Mouse (Mus musculus) cerebellum, postnatal 36 days (tissue): Measurements from ENCODE around the gene Cdk13.

ENCODE experiments used
- DNase-seq, 2 experiments: peaks; one replicate each; pipeline ENCODE4 v3.0.0; 2021 to 2022; ENCODE audit warnings: mixed read lengths in 2 of 2

The Cdk13 gene

DNA sequence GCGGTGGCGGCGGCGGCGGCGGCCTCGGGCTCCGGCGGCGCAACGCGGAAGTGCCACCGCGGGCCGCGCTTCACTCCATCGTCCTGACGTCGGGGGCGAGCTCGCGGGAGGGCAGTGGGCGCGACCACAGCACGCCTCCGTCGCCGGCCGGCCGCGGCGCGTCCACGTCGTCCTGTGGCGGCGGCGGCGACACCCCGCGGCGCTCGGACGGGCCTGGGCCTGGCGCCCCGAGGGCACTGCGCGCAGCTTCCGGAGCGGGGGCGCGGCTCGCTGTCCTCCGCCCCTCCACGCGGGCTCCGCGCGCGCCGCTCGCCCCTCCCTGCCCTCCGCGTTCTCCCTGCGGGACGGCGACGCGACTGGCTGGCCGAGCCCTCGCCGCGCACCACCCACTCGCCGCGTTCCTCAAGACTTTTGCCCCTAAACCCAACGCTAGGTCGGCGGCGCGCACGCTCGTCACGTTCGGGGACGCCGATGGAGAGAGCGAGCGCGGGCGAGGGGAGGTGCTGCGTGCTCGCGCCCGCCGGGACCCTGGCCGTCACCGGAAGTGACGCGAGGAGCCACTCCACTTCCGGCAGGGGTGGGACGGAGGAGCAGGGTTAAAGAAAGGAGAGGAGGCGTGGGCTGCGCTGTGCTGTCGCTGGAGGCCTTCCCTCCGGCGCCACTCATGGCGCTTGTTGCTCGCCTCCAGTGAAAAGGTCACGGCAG, at the start of gene Cdk13:
Gene Cdk13, minus strand, starts transcription at position 189 of the 705 bp plus-strand sequence.
- DNase-seq: peak; percentile 96 to 98

DNA sequence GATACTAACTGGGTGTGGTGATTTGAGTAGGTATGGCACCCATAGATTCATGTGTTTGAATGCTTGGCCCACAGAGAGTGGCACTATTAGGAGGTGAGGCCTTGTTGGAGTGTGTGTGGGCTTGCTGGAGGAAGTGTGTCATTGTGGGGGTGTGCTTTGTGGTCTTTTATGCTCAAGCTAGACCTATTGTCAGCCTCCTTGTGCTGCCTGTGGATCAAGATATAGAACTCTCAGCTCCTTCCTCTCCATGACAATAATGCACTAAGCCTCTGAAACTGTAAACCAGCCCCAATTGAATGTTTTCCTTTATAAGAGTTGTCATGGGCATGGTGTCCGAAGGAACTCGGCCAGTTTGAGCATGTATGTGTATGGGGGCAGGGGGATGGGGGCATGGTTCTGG, 38.4 kb upstream of the Cdk13 start:
- no peak for DNase-seq

DNA sequence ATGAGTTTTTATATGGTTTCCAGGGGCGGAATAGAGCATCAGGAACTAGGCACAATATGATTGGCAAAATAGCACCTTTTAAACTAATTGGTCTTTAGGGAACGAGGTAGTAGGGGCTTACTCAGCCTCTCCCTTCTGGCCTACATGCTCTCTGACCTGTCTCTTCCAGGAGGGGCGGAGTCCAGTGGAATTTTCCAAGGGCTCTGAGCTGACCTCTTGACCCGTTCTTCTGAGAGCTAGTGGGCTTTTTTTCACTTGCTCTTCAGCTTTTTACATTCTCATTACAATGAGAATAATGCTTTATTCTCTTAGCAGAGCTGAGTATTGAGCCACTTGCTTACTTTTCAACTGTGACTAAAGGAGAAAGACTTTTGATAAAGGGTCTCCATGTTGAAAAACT, 37.9 kb upstream of the Cdk13 start:
- DNase-seq: no peak

DNA sequence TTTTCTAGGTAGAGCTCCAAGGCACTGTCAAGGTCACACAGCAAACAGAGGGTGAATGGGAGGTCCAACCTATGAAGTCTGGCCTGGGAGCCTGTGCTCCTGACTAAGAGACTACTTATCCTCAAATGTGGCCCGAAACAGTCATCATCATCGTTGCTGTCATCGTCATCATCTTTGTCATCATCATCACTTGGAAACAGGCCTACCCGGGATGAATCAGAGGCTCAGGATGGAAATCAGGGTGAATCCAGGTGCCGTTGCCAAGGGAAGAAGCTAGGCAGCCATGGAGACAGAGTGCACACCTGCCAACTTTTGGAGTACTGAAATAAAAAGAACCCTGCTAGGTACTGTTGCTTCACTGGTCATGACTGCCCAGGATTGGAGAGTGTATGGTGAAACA, 34.2 kb upstream of the Cdk13 start:
- DNase-seq: no peak

DNA sequence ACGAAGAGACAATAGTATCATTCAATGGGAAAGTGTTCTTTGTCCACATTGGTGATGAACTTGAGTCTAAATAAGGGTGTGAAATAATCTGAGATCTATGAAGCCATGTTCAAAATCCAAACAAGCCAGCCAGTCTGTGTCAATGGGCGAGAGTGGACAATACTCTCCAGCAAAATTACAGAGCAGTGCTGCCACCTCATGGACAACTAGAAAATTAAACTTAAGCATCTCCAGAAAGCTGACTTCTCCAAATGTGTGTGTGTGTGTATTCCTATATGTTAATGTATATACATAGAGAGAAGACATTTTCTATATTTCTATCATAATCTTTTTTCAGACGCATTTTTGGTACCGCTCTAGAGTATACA, 33.6 kb upstream of the Cdk13 start:
- peak; percentile 54 to 71 for DNase-seq

DNA sequence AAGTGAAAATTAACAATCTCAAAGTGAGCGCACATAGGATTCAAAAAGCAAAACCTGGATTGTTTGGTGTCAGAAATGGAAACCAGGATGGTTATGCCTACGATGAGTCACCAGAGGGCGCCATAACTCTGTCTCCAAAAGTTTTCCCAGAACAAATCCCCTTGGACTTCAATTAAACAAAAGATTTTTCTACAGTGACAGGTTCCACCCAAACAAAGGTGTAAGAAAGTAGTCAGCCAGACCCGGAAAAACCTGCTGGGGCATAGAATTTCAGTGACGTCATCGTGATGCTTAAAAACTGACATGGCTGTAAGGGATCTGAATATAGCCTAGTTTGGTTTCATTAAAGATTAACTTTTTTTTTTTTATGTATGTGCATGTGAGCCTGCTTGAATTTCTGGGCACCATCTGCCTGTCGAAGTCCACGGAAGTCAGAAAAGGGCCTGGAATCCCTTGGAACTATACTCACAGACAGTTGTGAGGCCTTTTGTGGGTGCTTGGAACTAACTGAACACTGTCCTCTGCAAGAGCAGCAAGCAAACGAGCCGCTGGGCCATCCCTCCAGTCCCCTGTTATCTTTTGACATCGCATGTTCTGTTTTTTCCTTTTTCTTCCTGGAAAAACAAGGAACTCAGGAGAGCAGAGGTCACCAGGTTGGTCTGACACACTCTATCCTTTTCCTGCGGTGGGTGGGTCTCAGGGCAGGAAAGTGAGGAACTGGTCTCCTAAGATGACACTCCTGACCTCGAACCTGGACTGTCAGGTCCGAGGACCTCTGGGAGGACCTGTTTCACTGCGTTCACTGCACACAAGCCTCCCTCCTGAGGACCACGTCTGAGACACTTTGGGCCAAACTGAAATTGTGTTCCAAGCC, 33.0 kb upstream of the Cdk13 start:
- peak; percentile 15 to 40 for DNase-seq

DNA sequence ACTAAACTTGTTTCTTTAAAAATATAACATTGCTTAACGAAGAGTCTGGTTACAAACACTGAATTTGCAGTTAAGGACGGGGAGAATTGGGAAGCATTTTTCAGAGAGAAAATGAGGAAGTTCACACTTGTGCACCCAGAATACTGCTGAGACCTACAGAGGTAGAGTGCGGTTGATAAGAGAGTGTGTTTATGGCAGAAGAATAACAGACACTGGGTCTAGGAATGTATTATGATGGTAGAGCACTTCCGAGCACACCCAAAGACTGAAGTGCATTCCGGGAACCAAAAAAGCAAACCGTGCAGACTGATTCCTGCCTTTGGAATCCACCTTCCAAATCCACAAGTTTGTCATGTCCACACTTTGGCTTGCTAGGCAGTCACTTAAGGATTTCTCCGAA, 31.9 kb upstream of the Cdk13 start:
- no peak for DNase-seq

DNA sequence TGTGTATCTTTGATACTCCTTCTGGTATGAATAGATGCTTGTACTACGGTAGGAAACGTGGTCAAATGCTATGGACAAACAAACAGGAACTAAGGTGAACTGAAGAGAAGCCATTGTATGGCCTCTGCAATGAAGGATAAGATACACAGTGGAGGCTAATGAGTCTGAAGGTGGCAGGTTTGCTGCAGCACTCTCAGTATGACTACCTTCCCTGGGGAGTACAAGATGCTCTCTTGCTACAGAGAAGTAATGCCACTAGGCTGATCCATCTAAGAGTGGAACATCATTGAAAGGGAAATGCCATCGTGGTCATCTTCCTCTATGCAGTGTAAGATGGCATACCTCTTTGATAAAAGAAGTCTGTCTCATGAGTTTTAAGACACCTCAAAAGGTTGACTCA, 28.0 kb upstream of the Cdk13 start:
- DNase-seq: no peak

DNA sequence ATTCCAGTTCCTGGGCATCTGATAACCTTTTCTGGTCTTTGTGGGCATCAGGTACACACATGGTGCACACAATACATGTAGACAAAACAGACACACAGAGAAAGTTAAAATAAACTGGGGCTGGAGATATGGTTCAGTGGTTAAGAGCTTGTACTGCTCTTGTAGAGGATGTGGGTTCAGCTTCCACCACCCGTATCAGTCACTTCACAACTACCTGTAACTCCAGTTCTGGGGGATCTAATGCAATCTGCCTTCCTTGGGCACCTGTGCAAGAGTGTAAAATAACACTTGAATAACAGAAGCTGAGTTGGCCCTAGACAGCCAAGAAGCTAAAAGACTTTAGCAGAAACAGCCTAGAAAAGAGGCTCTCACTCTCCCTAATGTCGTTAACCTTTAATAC, 12.3 kb upstream of the Cdk13 start:
- no peak for DNase-seq

DNA sequence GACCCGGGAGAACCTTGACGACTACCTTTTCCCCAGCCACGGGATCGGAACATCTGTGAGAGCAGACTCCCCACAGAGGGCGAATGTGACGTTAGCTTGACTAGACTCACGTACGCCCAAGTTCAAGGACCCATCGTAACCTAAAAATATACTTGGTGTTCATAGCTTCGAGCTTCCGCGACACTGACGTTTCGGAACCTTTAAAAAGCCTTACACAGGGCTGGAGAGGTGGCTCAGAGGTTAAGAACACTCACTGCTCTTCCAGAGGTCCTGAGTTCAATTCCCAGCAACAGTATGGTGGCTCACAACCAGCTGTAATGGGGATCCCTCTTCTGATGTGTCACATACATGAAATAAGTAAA, 698 bp upstream of the Cdk13 start:
- DNase-seq: no peak

DNA sequence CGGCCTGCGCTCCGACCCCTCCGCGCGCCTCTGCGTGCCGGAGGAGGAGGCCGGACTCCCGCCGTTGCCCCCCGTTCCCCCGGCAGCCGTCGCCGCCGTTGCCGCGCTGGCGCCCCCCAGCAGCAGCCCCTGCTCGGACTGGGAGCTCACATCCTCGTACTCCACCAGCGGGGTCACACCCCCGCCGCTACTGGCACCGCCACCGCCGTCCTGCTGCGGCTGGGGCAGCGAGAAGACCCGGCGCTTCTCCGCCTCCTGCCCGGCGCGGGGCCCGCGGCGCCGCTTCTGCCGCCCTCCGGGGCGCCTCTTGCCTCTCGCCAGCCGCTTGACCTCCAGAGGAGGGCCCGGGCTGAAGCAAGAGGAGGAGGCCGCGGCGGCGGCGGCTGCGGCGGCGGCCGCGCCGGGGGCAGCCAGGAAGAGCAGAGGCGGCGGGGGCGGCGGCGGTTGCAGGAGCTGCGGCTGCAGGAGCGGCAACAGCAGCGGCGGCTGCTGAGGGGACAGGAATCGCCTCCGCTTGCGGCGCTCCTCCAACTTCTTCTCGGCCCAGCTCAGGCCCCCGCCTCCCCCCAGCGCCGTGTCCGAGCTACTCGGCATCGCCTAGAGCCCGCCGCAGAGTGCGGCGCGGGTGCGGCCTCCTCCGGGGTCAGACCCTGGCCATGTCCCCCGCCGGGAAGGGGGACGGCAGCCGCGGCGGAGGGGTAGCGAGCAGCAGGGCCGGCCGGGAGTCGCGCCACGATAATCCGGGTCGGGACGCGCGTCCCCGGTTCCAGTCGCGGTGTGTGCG, 647 bp downstream of the Cdk13 start:
- DNase-seq: peak; percentile 41 to 57

DNA sequence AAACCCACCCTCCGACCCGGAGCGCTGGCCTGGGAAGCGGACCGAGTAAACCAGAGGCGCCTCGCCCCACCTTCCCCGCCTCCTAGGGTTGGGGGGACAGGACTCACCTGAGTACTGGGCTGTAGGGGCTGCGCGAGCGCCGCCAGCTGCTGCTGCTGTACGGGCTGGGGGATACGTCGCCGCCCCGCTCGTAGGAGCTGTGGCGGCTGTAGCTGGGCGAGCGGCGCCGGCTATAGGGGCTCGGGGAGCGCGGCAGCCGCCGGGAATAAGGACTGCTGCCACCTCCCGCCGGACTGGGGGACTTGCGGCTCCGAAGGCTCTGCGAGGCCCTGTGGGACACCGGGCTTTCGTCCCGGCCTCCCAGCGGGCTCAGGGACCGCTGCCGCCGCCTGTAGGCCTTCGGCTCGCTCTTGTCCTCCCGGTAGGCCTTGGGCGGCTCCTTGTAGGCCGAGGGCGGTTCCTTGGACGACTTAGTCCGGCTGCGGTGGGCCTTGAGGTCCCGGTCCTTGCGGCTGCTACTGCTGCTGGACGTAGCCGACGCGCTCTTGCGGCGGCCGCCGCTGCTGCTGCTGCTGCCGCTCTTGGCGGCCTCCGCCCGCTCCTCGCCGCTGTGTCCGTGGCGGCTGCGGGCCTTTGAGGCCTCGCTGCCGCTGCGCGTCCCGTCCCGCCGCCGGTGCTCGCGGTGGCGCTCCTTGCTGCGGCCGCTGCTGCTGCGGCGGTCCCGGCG, 1.4 kb downstream of the Cdk13 start:
- peak; percentile 62 to 75 for DNase-seq

DNA sequence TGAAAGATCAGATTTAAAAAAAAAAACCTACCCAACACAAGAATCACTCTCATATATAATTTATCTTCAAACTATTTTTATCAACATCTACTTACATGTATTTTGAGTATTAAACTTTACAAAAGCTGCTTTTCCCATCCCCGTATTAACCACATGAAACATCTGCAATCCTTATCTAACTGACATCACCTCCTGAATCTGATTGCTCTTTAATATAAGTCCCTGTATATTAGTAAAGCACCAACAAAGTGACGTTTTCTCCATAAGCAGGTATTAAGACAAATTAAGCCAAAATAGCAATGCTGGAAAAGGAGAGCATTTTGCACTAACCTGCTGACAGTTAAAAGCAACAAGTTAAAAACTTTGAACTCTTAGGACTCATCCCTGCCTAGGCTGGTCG, 2.0 kb downstream of the Cdk13 start:
- no peak for DNase-seq

DNA sequence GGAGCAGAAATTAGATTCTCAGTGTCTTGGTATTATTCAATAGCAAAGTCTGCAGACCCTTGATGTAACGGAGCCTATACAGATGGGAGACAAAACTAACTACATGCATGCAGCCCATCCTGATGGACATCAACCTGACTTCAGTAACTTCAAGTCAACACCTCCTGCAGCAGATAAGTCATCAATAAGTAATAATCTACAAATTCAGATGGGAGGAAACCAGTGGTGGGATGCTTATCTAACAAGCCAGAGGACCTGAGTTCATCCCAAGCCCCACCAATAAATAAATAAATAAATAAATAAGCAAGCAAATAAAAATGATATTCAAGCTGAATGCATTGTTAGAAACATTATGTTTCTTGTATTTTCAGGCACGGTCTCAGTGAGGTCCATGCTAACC, 5.2 kb downstream of the Cdk13 start:
- no peak for DNase-seq

DNA sequence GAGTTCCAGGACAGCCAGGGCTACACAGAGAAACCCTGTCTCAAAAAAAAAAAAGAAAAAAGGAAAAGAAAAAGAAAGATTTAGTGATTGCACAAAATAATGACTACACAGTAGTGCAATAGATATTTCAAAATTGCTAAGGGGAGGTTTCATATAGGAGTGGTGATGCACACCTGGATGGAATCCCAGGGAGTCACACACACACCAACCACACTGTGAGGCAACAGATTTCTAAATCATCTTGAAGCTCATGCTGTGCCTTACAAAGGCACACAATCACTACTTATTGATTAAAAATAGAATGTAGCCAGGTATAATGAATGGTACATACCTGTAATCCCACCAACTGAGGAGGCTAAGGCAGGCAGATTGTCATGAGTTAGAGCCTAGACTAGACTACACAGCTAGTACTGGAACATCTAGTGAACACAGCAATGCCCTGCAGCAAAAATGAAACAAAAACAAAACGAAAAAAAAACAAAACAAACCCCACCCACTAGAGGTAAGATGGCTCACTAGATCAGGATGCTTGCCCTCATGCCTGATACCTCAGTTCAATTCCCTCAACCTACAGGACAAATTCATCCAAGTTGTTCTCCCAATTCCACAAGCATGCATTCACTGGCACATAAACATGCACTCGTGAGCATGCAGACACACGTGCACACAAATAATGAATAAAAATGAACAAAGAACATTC, 9.0 kb downstream of the Cdk13 start:
- DNase-seq: no peak

DNA sequence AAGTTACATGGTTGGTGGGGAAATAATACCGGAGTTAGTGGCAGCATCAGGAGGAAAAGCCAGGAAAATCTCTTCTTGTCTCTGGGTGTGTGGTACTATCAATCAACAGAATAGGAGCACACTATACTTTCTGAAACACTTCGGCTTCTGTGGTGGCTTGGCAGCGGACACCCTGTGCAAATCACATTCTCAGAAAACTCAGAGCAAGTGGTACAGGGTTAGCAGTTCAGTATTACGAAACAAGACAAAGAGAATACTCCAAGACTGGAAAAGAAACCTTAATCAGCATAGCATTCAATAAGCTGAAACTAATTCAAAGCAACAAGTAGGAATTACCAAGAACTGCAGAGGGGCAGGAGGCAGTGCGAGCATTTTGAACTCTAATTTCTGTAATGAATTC, 21.3 kb downstream of the Cdk13 start:
- no peak for DNase-seq

DNA sequence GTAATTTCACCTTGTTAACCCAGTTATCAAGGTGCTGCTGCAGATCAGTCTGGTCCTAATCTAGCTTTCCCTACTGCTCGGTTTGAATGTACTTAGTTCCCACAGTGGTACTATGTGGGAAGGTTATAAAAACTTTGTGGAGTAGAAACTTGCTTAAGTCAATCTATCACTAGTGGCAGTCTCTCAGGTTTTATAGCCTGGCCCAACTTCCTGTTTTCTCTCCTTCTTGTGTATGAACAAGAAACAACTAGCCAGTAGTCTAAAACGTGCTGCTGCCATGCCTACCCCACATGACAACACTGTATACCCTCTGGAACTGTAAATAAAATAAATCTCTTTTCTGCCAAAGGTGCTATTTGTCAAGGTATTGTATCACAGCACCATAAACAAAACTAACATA, 25.0 kb downstream of the Cdk13 start:
- no peak for DNase-seq

DNA sequence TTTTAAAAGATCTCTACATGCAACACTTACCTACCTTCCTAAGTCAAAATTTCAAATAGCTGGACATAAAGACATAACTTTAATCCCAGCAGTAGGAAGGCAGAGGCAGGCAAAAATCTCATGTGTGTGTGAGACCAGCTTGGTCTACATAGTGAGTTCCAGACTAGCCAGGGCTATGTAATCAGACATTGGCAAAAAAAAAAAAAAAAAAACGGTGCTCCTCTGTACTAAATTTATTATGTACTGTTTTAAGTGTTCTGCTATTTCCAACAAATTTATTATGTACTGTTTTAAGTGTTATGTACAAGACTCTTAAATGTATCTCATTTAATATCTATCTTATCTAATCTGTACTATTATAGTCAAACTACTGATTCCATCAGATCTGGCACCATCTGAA, 28.6 kb downstream of the Cdk13 start:
- DNase-seq: no peak

DNA sequence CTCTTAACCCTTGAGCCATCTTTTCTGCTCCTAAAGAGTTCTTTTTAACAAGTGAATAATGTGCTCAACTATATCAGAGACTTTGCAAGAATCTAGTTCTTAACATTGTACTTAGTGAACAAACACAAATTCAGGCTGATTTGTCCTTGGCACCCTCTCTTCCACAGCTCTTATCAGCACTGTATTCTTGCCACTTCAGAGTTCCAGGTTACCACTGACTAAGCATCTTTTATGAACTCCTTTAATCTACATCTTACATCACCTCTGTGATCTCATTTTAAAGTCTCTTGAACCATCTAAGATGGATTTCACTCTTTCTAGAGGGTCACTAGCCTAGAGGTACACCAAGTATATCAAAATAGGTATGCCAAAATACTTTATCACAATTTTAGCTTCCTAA, 29.5 kb downstream of the Cdk13 start:
- DNase-seq: no peak

DNA sequence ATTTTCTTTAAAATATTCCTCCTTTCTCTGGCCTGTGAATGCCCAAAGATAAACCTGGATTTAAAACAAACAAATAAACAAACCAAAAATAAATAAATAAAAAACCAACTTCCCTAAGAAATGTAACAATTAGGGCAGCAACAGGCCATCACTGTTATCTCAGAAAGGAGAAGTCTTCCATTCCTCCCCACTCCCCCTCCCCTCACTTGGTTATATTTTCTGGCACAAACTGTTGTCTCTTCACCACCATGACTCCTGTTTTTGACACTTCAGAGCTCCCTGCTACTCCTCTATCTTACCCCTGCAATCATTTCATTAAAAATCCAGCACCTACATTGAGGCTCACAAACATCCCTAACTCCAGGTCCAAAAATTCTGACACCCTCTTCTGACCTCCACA, 31.8 kb downstream of the Cdk13 start:
- no peak for DNase-seq

DNA sequence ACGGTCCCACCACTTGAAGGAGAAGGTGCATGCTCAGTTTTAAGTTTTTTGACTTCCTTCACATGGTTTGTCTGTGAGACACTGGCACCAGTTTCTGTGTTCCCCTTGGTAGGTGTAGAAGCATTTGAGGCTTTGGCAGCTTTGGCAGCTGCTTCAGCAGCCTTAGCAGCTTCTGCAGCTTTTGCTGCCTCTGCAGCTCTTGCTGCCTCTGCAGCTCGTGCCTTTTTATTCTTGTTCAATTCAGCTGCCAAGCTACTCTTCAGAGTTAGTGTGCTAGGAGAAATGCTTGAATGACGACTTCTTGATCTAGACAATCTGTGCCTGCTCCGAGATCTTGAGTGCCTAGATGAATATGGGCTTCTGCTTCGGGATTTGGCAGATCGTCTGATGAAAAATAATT, 32.3 kb downstream of the Cdk13 start:
- DNase-seq: no peak

DNA sequence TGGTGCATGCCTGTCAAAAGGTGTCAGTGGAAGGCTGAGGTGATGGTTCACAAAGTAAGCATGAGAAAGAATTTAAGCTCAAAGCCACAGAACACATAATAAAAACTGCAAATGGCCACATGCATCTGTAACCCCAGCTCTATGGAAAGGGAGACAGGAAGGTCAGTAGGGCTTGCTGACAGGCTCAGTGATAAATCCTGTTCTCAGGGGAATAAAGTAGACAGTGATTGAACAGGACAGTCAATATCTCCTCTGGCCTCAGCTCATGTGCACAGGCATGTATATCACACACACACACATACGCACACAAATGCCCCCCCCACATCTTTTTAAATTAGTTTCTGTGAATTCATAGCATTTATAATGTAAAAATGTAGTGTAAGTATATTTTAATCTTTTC, 42.5 kb downstream of the Cdk13 start:
- no peak for DNase-seq
